Mouse (Mus musculus): Measurements from ENCODE around the gene Lrguk. TPM values are rescaled to one million over a fixed set of nuclear protein-coding genes. Genes with fewer than 3 reads are reported as not detected.
A peak's percentile ranks its signal among the peaks of the same experiment; 100 is the strongest.

Lrguk gene
- polyA plus RNA-seq, 1 experiment from 2014 or later = 0.59 TPM

DNA sequence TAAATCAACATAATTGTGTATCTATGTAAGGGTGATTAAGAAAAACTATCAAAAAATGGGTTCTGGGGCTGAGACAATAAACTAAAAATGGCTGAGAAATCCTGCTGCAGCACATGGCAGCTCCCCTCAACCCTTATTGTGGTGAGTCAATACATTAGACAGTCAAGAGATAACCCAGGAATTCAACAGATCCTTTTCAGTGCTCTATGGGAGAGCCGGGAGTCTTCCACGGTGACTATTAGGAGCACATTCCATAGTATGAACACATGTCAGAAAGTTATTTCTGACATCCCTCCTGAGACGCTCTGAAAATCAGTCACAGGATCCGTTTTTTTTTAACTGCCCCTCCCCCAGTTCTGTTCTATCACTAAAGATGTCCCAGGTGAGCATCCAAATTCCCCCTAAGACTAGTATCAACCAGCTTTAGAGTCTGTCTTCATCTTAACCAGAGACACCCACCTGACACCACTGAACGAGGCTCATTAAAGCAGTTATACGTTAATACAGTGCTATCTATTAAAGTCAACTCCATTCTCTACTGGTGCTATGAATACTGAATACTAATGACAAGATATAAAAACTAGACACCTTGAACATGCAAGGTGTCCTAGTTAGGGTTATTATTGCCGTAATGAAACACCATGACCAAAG is 141.7 kb downstream of the Lrguk start:
- peaks cover 37% of the 10 kb centered on the region for H3K36me3 ChIP-seq (ENCODE audit: control insufficient read depth, insufficient read depth, low read length)
- H3K27ac ChIP-seq (replicated peaks in 1 of 2; ENCODE audit: control insufficient read depth in 1 of 2, insufficient read depth in 1 of 2, low read depth in 2 of 2, low read length in 2 of 2) = peak overlapping the region in 1 of 2 experiments; percentile 39; a peak in 1 of 4 replicates
- WGBS = 38% methylated on average over 7 of the region's 7 CpGs
- H3K4me1 ChIP-seq (ENCODE audit: control insufficient read depth in 2 of 2, insufficient read depth in 2 of 2, low read length in 2 of 2) = peaks cover 10 to 29% of the 10 kb centered on the region in 2 experiments
- no peak overlapping the region for H3K9ac ChIP-seq (ENCODE audit: low read length)
- no peak; the same call in 1 of the 2 replicates for ATAC-seq (ENCODE audit: insufficient number of reproducible peaks, insufficient read depth, low FRiP score, low read depth)
- H3K4me2 ChIP-seq (ENCODE audit: low read length) = peak overlapping the region; percentile 4; the same call in 1 of the 2 replicates
- no peaks in the 10 kb centered on the region for H3K27me3 ChIP-seq (ENCODE audit: control insufficient read depth, insufficient read depth, low read length)
- no peaks in the 10 kb centered on the region for H3K9me3 ChIP-seq (ENCODE audit: control insufficient read depth, low read length)
- H3K4me3 ChIP-seq (ENCODE audit: control insufficient read depth in 1 of 2, insufficient read depth in 1 of 2, low read depth in 1 of 2, low read length in 2 of 2) = no peak overlapping the region

DNA sequence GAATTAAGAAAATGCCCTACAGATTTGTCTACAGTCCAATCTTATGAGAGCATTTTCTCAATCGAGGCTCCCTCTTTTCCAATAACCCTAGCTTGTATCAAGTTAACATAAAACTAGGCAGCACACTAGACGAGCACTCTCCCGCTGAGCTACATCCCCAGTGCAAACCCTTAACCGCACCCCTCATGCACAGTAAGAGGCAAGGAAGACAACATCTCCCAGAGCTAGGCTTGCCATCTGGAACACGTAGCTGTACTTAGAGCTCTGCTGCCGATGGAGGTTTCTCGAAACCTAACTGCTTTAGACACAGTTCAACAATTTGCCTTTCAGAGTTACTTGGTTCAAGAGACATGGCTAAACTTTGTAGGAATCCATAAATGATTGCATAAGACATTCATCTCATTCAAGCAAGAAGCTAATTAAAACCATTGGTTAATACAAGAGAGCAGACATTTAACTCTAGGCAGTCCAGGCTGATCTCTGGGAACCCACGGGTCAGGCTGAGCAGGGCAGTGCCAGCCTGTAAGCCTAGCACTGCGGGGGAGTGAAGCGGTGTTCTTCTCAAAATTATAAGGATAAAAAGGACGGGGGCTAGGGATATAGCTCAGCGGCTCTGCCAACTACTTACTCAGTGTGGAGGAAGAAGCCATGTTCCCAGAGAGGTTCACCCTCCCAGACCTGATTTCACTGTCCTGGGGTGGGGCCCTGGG is 142.7 kb downstream of the Lrguk start:
- ATAC-seq (ENCODE audit: insufficient number of reproducible peaks, insufficient read depth, low FRiP score, low read depth) = no peak
- Histone ChIP-seq H3K27ac (replicated peaks in 1 of 2; ENCODE audit: control insufficient read depth in 1 of 2, insufficient read depth in 1 of 2, low read depth in 2 of 2, low read length in 2 of 2) (no peak overlapping the region), H3K4me3 (ENCODE audit: control insufficient read depth in 1 of 2, insufficient read depth in 1 of 2, low read depth in 1 of 2, low read length in 2 of 2) (no peak overlapping the region), H3K27me3 (ENCODE audit: control insufficient read depth, insufficient read depth, low read length) (no peaks in the 10 kb centered on the region), H3K4me2 (ENCODE audit: low read length) (no peak overlapping the region), H3K9ac (ENCODE audit: low read length) (no peak overlapping the region), H3K4me1 (ENCODE audit: control insufficient read depth in 2 of 2, insufficient read depth in 2 of 2, low read length in 2 of 2) (peaks cover 10 to 33% of the 10 kb centered on the region in 2 experiments), H3K9me3 (ENCODE audit: control insufficient read depth, low read length) (no peaks in the 10 kb centered on the region), H3K36me3 (ENCODE audit: control insufficient read depth, insufficient read depth, low read length) (peaks cover 28% of the 10 kb centered on the region)
- WGBS = 87% methylated on average over 12 of the region's 12 CpGs

DNA sequence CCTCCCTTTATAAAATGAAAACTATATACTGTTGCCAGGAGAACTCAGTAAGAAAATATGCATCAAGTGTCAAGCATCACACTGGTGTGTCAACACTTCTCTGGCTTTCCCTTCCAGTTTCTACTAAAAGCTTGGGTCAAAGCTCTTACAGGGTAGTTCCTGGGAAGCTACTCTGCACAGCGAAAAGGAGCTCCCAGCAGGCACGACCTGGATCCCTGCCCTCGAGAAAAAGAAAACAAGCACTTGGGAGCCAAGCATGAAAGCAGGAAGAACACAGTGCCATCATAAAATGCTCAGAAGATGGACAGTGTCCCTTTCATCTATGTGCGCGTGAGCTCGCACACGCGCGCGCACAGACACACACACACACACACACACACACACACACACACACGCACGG is 144.0 kb downstream of the Lrguk start:
- H3K4me1 ChIP-seq (ENCODE audit: control insufficient read depth in 2 of 2, insufficient read depth in 2 of 2, low read length in 2 of 2) = peaks cover 10 to 33% of the 10 kb centered on the region in 2 experiments
- no peaks in the 10 kb centered on the region for H3K27me3 ChIP-seq (ENCODE audit: control insufficient read depth, insufficient read depth, low read length)
- no peak overlapping the region for H3K9ac ChIP-seq (ENCODE audit: low read length)
- H3K27ac ChIP-seq (replicated peaks in 1 of 2; ENCODE audit: control insufficient read depth in 1 of 2, insufficient read depth in 1 of 2, low read depth in 2 of 2, low read length in 2 of 2) = no peak overlapping the region
- H3K4me3 ChIP-seq (ENCODE audit: control insufficient read depth in 1 of 2, insufficient read depth in 1 of 2, low read depth in 1 of 2, low read length in 2 of 2) = no peak overlapping the region
- no peak overlapping the region for H3K4me2 ChIP-seq (ENCODE audit: low read length)
- peaks cover 20% of the 10 kb centered on the region for H3K36me3 ChIP-seq (ENCODE audit: control insufficient read depth, insufficient read depth, low read length)
- no peak for ATAC-seq (ENCODE audit: insufficient number of reproducible peaks, insufficient read depth, low FRiP score, low read depth)
- 79% methylated on average over 11 of the region's 12 CpGs for WGBS
- H3K9me3 ChIP-seq (ENCODE audit: control insufficient read depth, low read length) = no peaks in the 10 kb centered on the region

DNA sequence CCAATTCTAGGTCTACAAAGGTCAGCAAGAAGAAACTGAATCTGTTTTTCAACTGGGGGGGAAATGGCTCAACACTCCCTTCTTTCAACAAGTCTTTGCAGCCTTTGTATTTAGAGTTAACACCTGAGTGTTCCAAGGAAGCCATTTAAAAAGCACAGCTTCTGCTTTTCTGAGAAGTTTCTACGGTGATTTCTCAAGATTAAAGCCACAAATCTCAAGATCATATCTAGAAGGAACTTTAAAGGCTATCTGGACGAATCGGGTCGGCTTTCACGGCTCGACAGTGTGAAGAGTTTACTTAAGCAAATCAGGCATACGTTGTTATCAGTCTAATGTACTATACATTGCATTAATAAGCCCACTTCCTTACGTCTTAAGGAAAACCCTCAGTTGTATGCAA is 145.5 kb downstream of the Lrguk start:
- no peak overlapping the region for H3K27ac ChIP-seq (replicated peaks in 1 of 2; ENCODE audit: control insufficient read depth in 1 of 2, insufficient read depth in 1 of 2, low read depth in 2 of 2, low read length in 2 of 2)
- no peak overlapping the region for H3K9ac ChIP-seq (ENCODE audit: low read length)
- H3K36me3 ChIP-seq (ENCODE audit: control insufficient read depth, insufficient read depth, low read length) = peaks cover 9% of the 10 kb centered on the region
- no peak overlapping the region for H3K4me2 ChIP-seq (ENCODE audit: low read length)
- no peak for ATAC-seq (ENCODE audit: insufficient number of reproducible peaks, insufficient read depth, low FRiP score, low read depth)
- WGBS = 66% methylated on average over 8 of the region's 8 CpGs
- H3K4me1 ChIP-seq (ENCODE audit: control insufficient read depth in 2 of 2, insufficient read depth in 2 of 2, low read length in 2 of 2) = peaks cover 10 to 33% of the 10 kb centered on the region in 2 experiments
- no peaks in the 10 kb centered on the region for H3K27me3 ChIP-seq (ENCODE audit: control insufficient read depth, insufficient read depth, low read length)
- H3K4me3 ChIP-seq (ENCODE audit: control insufficient read depth in 1 of 2, insufficient read depth in 1 of 2, low read depth in 1 of 2, low read length in 2 of 2) = no peak overlapping the region
- H3K9me3 ChIP-seq (ENCODE audit: control insufficient read depth, low read length) = no peaks in the 10 kb centered on the region

DNA sequence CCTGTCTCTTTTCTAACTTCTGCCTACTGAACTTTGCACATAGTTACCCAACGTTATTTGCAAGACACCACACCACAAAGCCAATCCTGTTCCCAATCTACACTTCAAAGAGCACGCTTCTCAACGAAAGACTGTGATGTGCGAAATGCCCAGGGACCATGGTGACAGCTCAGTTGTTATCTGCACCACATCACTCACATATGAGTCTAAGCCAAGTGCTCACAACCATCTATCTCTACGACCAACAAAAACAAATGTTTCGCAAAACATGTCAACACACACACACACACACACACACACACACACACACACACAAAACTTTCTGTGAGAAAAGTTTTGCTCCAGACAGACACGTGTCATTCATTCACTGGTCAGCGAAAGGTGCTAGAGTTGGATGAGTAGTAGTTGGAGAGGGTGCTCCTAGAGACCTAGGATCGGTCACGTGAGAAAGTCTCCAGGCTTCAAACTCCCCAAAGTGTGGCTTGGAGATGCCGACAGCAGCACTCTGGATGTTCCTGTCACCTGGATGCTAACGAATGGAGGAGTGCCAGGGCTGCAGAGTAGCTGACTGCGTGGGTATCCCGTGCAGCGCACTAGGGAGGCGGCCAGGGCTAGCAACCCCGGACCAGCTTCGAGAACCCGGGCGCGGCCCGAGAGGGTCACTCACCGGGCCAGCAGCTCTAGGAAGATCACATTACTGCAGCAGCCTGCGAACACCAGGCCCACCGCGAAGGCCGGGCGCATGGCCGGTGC is 147.0 kb downstream of the Lrguk start:
- 2% methylated on average over 29 of the region's 29 CpGs for WGBS
- peaks cover 8 to 21% of the 10 kb centered on the region in 2 experiments for H3K4me1 ChIP-seq (ENCODE audit: control insufficient read depth in 2 of 2, insufficient read depth in 2 of 2, low read length in 2 of 2)
- H3K27ac ChIP-seq (replicated peaks in 1 of 2; ENCODE audit: control insufficient read depth in 1 of 2, insufficient read depth in 1 of 2, low read depth in 2 of 2, low read length in 2 of 2) = peak overlapping the region; percentile 72 to 79
- H3K4me3 ChIP-seq (ENCODE audit: control insufficient read depth in 1 of 2, insufficient read depth in 1 of 2, low read depth in 1 of 2, low read length in 2 of 2) = peak overlapping the region; percentile 75 to 80
- no peaks in the 10 kb centered on the region for H3K9me3 ChIP-seq (ENCODE audit: control insufficient read depth, low read length)
- peak overlapping the region; percentile 80 for H3K4me2 ChIP-seq (ENCODE audit: low read length)
- H3K9ac ChIP-seq (ENCODE audit: low read length) = peak overlapping the region; percentile 90
- peak; percentile 74 for ATAC-seq (ENCODE audit: insufficient number of reproducible peaks, insufficient read depth, low FRiP score, low read depth)
- peaks cover 3% of the 10 kb centered on the region; the same call in 1 of the 2 replicates for H3K36me3 ChIP-seq (ENCODE audit: control insufficient read depth, insufficient read depth, low read length)
- no peaks in the 10 kb centered on the region for H3K27me3 ChIP-seq (ENCODE audit: control insufficient read depth, insufficient read depth, low read length)

DNA sequence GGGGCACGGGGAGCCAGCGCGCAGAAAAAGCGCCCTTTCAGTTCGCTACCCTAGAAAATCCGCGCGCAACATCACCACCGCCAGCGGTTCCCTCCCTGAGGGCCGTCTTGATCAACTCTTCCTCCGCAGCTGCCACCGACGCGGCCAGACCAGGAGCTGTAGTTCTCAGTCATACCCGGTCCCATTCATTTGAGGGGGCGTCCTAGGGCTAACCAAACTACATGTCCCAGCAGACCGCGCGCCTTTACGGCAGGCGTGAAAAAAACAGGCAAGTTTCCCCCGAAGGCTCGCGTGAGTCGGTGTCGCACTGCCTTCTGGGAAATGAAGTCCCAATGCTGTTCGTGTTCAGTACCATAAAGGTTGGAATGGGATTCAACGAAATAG is 147.6 kb downstream of the Lrguk start, which contains the start of gene Slc35b4:
Gene Slc35b4 (minus strand): TSS at position 248 of the 384 bp plus-strand sequence.
- under 1% methylated on average over 29 of the region's 29 CpGs for WGBS
- H3K27ac ChIP-seq (replicated peaks in 1 of 2; ENCODE audit: control insufficient read depth in 1 of 2, insufficient read depth in 1 of 2, low read depth in 2 of 2, low read length in 2 of 2) = peak within 1 kb of the TSS; percentile 72 to 79
- peak within 1 kb of the TSS; percentile 80 for H3K4me2 ChIP-seq (ENCODE audit: low read length)
- no peaks in the 10 kb centered on the region for H3K27me3 ChIP-seq (ENCODE audit: control insufficient read depth, insufficient read depth, low read length)
- ATAC-seq (ENCODE audit: insufficient number of reproducible peaks, insufficient read depth, low FRiP score, low read depth) = peak; percentile 99
- H3K4me1 ChIP-seq (ENCODE audit: control insufficient read depth in 2 of 2, insufficient read depth in 2 of 2, low read length in 2 of 2) = peaks cover 6 to 18% of the 10 kb centered on the region in 2 experiments
- H3K9me3 ChIP-seq (ENCODE audit: control insufficient read depth, low read length) = no peaks in the 10 kb centered on the region
- peaks cover 3% of the 10 kb centered on the region; the same call in 1 of the 2 replicates for H3K36me3 ChIP-seq (ENCODE audit: control insufficient read depth, insufficient read depth, low read length)
- H3K9ac ChIP-seq (ENCODE audit: low read length) = peak within 1 kb of the TSS; percentile 90
- H3K4me3 ChIP-seq (ENCODE audit: control insufficient read depth in 1 of 2, insufficient read depth in 1 of 2, low read depth in 1 of 2, low read length in 2 of 2) = peak within 1 kb of the TSS; percentile 75 to 80

DNA sequence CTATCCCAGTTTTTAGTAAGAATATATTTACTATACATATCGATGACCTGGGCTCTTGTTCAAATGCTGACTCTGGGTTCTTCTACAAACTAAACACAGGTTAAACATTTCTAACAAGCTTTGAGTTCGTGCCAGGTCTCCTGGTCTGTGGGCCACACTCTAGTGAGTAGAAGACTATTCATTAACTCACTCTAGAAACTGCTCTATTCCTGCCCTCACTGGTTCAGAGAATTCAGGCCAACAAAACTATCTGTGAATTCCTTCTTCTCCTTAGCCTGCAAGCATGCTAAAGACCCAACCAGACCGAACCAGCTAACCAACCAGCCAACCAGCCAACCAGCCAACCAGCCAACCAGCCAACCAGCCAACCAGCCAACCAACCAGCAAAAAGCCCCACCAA is 149.8 kb downstream of the Lrguk start:
- Histone ChIP-seq H3K4me2 (ENCODE audit: low read length) (no peak overlapping the region), H3K4me1 (ENCODE audit: control insufficient read depth in 2 of 2, insufficient read depth in 2 of 2, low read length in 2 of 2) (peaks cover 0 to 10% of the 10 kb centered on the region in 2 experiments; a peak in 3 of 4 replicates), H3K9me3 (ENCODE audit: control insufficient read depth, low read length) (no peaks in the 10 kb centered on the region), H3K4me3 (ENCODE audit: control insufficient read depth in 1 of 2, insufficient read depth in 1 of 2, low read depth in 1 of 2, low read length in 2 of 2) (no peak overlapping the region), H3K9ac (ENCODE audit: low read length) (no peak overlapping the region), H3K27ac (replicated peaks in 1 of 2; ENCODE audit: control insufficient read depth in 1 of 2, insufficient read depth in 1 of 2, low read depth in 2 of 2, low read length in 2 of 2) (no peak overlapping the region), H3K36me3 (ENCODE audit: control insufficient read depth, insufficient read depth, low read length) (no peaks in the 10 kb centered on the region), H3K27me3 (ENCODE audit: control insufficient read depth, insufficient read depth, low read length) (no peaks in the 10 kb centered on the region)
- 78% methylated on average over 3 of the region's 3 CpGs for WGBS
- no peak for ATAC-seq (ENCODE audit: insufficient number of reproducible peaks, insufficient read depth, low FRiP score, low read depth)
